Mouse (Mus musculus): ENCODE measurements around the gene Pdzd7. TPM values are rescaled to one million over a fixed set of nuclear protein-coding genes. Genes with fewer than 3 reads are reported as not detected.
A peak's percentile ranks its signal among the peaks of the same experiment; 100 is the strongest.

The Pdzd7 gene
- 0.62 TPM in 1 of 2 replicates, not detected in the other for polyA plus RNA-seq (2014; fragmentation: Nextera tagmentation; extraction: Ambion mirVana)

GRCm38 (mm10) chr19:45045651-45046050, at the start of gene Pdzd7:
Pdzd7 (minus strand) TSS chr19:45045717.
- peak within 1 kb of the TSS; percentile 46 for H3K4me3 ChIP-seq (ENCODE audit: low read depth, low read length)
- H3K36me3 ChIP-seq (ENCODE audit: control insufficient read depth, insufficient read depth, low read length): no peaks in the 10 kb centered on the region
- DNase-seq (ENCODE audit: low spot score): no peak
- H3K9ac ChIP-seq (ENCODE audit: low read depth, low read length): no peak within 1 kb of the TSS; the same call in 1 of the 2 replicates
- ATAC-seq (ENCODE audit: low FRiP score): no peak
- no peaks in the 10 kb centered on the region for H3K9me3 ChIP-seq (ENCODE audit: control insufficient read depth, low read length)
- H3K27ac ChIP-seq (ENCODE audit: low read depth, low read length): no peak within 1 kb of the TSS
- WGBS: 81% methylated on average over 5 of the region's 5 CpGs
- H3K4me2 ChIP-seq (replicated peaks; ENCODE audit: low read depth, low read length): peak within 1 kb of the TSS; percentile 55
- H3K4me1 ChIP-seq (replicated peaks; ENCODE audit: control insufficient read depth, insufficient read depth, low read length): peaks cover 8% of the 10 kb centered on the region; the same call in 1 of the 2 replicates
- peaks cover 15% of the 10 kb centered on the region for H3K27me3 ChIP-seq (ENCODE audit: control insufficient read depth, insufficient read depth, low read length)

- whole genome bisulfite sequencing: 17% methylated on average over 11 of the region's 11 CpGs
- no peak overlapping the region for H3K9ac ChIP-seq (ENCODE audit: low read depth, low read length)
- no peak overlapping the region for H3K4me3 ChIP-seq (ENCODE audit: low read depth, low read length)
- H3K36me3 ChIP-seq (ENCODE audit: control insufficient read depth, insufficient read depth, low read length): no peaks in the 10 kb centered on the region
- H3K4me1 ChIP-seq (replicated peaks; ENCODE audit: control insufficient read depth, insufficient read depth, low read length): peaks cover 16% of the 10 kb centered on the region
- peak; percentile 80 for DNase-seq (ENCODE audit: low spot score)
- H3K4me2 ChIP-seq (replicated peaks; ENCODE audit: low read depth, low read length): no peak overlapping the region
- H3K27me3 ChIP-seq (ENCODE audit: control insufficient read depth, insufficient read depth, low read length): peaks cover 54% of the 10 kb centered on the region
- no peaks in the 10 kb centered on the region for H3K9me3 ChIP-seq (ENCODE audit: control insufficient read depth, low read length)
- ATAC-seq (ENCODE audit: low FRiP score): no peak
- no peak overlapping the region for H3K27ac ChIP-seq (ENCODE audit: low read depth, low read length)
Observed at GRCm38 (mm10) chr19:45081841-45082550, 36.5 kb upstream of the Pdzd7 start.

- H3K4me2 ChIP-seq (replicated peaks; ENCODE audit: low read depth, low read length): peak overlapping the region; percentile 39; the same call in 1 of the 2 replicates
- WGBS: 2% methylated on average over 5 of the region's 5 CpGs
- no peak overlapping the region for H3K4me3 ChIP-seq (ENCODE audit: low read depth, low read length)
- H3K9me3 ChIP-seq (ENCODE audit: control insufficient read depth, low read length): no peaks in the 10 kb centered on the region
- no peak overlapping the region for H3K9ac ChIP-seq (ENCODE audit: low read depth, low read length)
- peak; percentile 11; the same call in 1 of the 2 replicates for ATAC-seq (ENCODE audit: low FRiP score)
- peak; percentile 92 for DNase-seq (ENCODE audit: low spot score)
- no peak overlapping the region for H3K27ac ChIP-seq (ENCODE audit: low read depth, low read length)
- H3K4me1 ChIP-seq (replicated peaks; ENCODE audit: control insufficient read depth, insufficient read depth, low read length): peaks cover 21% of the 10 kb centered on the region
- peaks cover 61% of the 10 kb centered on the region for H3K27me3 ChIP-seq (ENCODE audit: control insufficient read depth, insufficient read depth, low read length)
- H3K36me3 ChIP-seq (ENCODE audit: control insufficient read depth, insufficient read depth, low read length): no peaks in the 10 kb centered on the region
Observed at GRCm38 (mm10) chr19:45081279-45081678, 35.8 kb upstream of the Pdzd7 start.

- peak; percentile 30; the same call in 1 of the 2 replicates for ATAC-seq (ENCODE audit: low FRiP score)
- H3K4me3 ChIP-seq (ENCODE audit: low read depth, low read length): peak overlapping the region; percentile 16; the same call in 1 of the 2 replicates
- peak; percentile 54 for DNase-seq (ENCODE audit: low spot score)
- no peaks in the 10 kb centered on the region for H3K9me3 ChIP-seq (ENCODE audit: control insufficient read depth, low read length)
- peaks cover 64% of the 10 kb centered on the region for H3K27me3 ChIP-seq (ENCODE audit: control insufficient read depth, insufficient read depth, low read length)
- peaks cover 21% of the 10 kb centered on the region for H3K4me1 ChIP-seq (replicated peaks; ENCODE audit: control insufficient read depth, insufficient read depth, low read length)
- WGBS: under 1% methylated on average over 17 of the region's 17 CpGs
- H3K9ac ChIP-seq (ENCODE audit: low read depth, low read length): peak overlapping the region; percentile 2; the same call in 1 of the 2 replicates
- no peak overlapping the region for H3K27ac ChIP-seq (ENCODE audit: low read depth, low read length)
- peak overlapping the region; percentile 39 for H3K4me2 ChIP-seq (replicated peaks; ENCODE audit: low read depth, low read length)
- H3K36me3 ChIP-seq (ENCODE audit: control insufficient read depth, insufficient read depth, low read length): no peaks in the 10 kb centered on the region
Observed at GRCm38 (mm10) chr19:45080711-45081110, 35.2 kb upstream of the Pdzd7 start.

- H3K27me3 ChIP-seq (ENCODE audit: control insufficient read depth, insufficient read depth, low read length): peaks cover 70% of the 10 kb centered on the region
- H3K27ac ChIP-seq (ENCODE audit: low read depth, low read length): no peak overlapping the region
- peak; percentile 64 for DNase-seq (ENCODE audit: low spot score)
- WGBS: under 1% methylated on average over 45 of the region's 45 CpGs
- H3K4me1 ChIP-seq (replicated peaks; ENCODE audit: control insufficient read depth, insufficient read depth, low read length): peaks cover 21% of the 10 kb centered on the region
- no peak for ATAC-seq (ENCODE audit: low FRiP score)
- no peaks in the 10 kb centered on the region for H3K36me3 ChIP-seq (ENCODE audit: control insufficient read depth, insufficient read depth, low read length)
- H3K9ac ChIP-seq (ENCODE audit: low read depth, low read length): no peak overlapping the region
- peak overlapping the region; percentile 24 for H3K4me3 ChIP-seq (ENCODE audit: low read depth, low read length)
- no peaks in the 10 kb centered on the region for H3K9me3 ChIP-seq (ENCODE audit: control insufficient read depth, low read length)
- peak overlapping the region; percentile 39 for H3K4me2 ChIP-seq (replicated peaks; ENCODE audit: low read depth, low read length)
Observed at GRCm38 (mm10) chr19:45079769-45080515, 34.4 kb upstream of the Pdzd7 start.

- H3K36me3 ChIP-seq (ENCODE audit: control insufficient read depth, insufficient read depth, low read length): no peaks in the 10 kb centered on the region
- H3K27ac ChIP-seq (ENCODE audit: low read depth, low read length): no peak overlapping the region
- H3K27me3 ChIP-seq (ENCODE audit: control insufficient read depth, insufficient read depth, low read length): peaks cover 69% of the 10 kb centered on the region
- ATAC-seq (ENCODE audit: low FRiP score) (no peak), DNase-seq (ENCODE audit: low spot score) (peak; percentile 44)
- no peak overlapping the region for H3K4me3 ChIP-seq (ENCODE audit: low read depth, low read length)
- 8% methylated on average over 16 of the region's 17 CpGs for WGBS
- H3K9ac ChIP-seq (ENCODE audit: low read depth, low read length): no peak overlapping the region
- peaks cover 21% of the 10 kb centered on the region for H3K4me1 ChIP-seq (replicated peaks; ENCODE audit: control insufficient read depth, insufficient read depth, low read length)
- peak overlapping the region; percentile 39; the same call in 1 of the 2 replicates for H3K4me2 ChIP-seq (replicated peaks; ENCODE audit: low read depth, low read length)
- H3K9me3 ChIP-seq (ENCODE audit: control insufficient read depth, low read length): no peaks in the 10 kb centered on the region
Observed at GRCm38 (mm10) chr19:45078971-45079764, 33.7 kb upstream of the Pdzd7 start.

GRCm38 (mm10) chr19:45077742-45078645, 32.5 kb upstream of the Pdzd7 start:
- peaks cover 65% of the 10 kb centered on the region for H3K27me3 ChIP-seq (ENCODE audit: control insufficient read depth, insufficient read depth, low read length)
- peaks cover 21% of the 10 kb centered on the region for H3K4me1 ChIP-seq (replicated peaks; ENCODE audit: control insufficient read depth, insufficient read depth, low read length)
- no peak overlapping the region for H3K4me3 ChIP-seq (ENCODE audit: low read depth, low read length)
- no peak overlapping the region for H3K4me2 ChIP-seq (replicated peaks; ENCODE audit: low read depth, low read length)
- H3K36me3 ChIP-seq (ENCODE audit: control insufficient read depth, insufficient read depth, low read length): no peaks in the 10 kb centered on the region
- H3K27ac ChIP-seq (ENCODE audit: low read depth, low read length): no peak overlapping the region
- WGBS: 9% methylated on average over 20 of the region's 20 CpGs
- DNase-seq (ENCODE audit: low spot score): peak; percentile 46
- no peak for ATAC-seq (ENCODE audit: low FRiP score)
- no peaks in the 10 kb centered on the region for H3K9me3 ChIP-seq (ENCODE audit: control insufficient read depth, low read length)
- H3K9ac ChIP-seq (ENCODE audit: low read depth, low read length): no peak overlapping the region

Measured in hindbrain, embryonic 11.5 days (tissue).